Mouse (Mus musculus) forebrain, embryonic 14.5 days (tissue): ENCODE data around the gene Siae. TPM values are rescaled to one million over a fixed set of nuclear protein-coding genes. Genes with fewer than 3 reads are reported as not detected.

ENCODE experiments used
- ATAC-seq: fragments of 200-750 bp; cut with Nextera tagmentation; 2 replicates; pipeline ENCODE4 v1.8.0; 2017; ENCODE audit warnings: mild to moderate bottlenecking, moderate library complexity
- DNase-seq: peaks from one replicate; pipeline ENCODE4 v3.0.0-alpha.2; 2015; ENCODE audit warnings: low spot score
- H3K27ac ChIP-seq: fragments of 300-500 bp; sonication (generic); 2 replicates; pipeline ENCODE4 v1.5.1; 2014; ENCODE audit warnings: low read depth, mild to moderate bottlenecking, control low read depth, low read length, moderate library complexity
- H3K27me3 ChIP-seq: fragments of 300-500 bp; sonication (generic); replicated peaks from 2 replicates; pipeline ENCODE4 v1.6.1; 2014; ENCODE audit warnings: low read length, control low read depth, mixed read lengths; ENCODE audit not compliant: control insufficient read depth, insufficient read depth
- H3K36me3 ChIP-seq: fragments of 300-500 bp; sonication (generic); 2 replicates; pipeline ENCODE4 v1.6.1; 2014; ENCODE audit warnings: low read length, control low read depth; ENCODE audit not compliant: control insufficient read depth, insufficient read depth
- H3K4me1 ChIP-seq: fragments of 300-500 bp; sonication (generic); 2 replicates; pipeline ENCODE4 v1.6.1; 2014; ENCODE audit warnings: antibody characterized with exemption, low read length, control low read depth; ENCODE audit not compliant: control insufficient read depth, insufficient read depth
- H3K4me2 ChIP-seq: fragments of 300-500 bp; sonication (generic); 2 replicates; pipeline ENCODE4 v1.6.1; 2014; ENCODE audit warnings: mild to moderate bottlenecking, control low read depth, low read length
- H3K4me3 ChIP-seq: fragments of 300-500 bp; sonication (generic); 2 replicates; pipeline ENCODE4 v1.5.1; 2014; ENCODE audit warnings: low read depth, low read length, control low read depth
- H3K9ac ChIP-seq: fragments of 300-500 bp; sonication (generic); 2 replicates; pipeline ENCODE4 v1.6.1; 2014; ENCODE audit warnings: mild to moderate bottlenecking, low read length, control low read depth, moderate library complexity
- H3K9me3 ChIP-seq: fragments of 300-500 bp; sonication (generic); replicated peaks from 2 replicates; pipeline ENCODE4 v1.6.1; 2016; ENCODE audit warnings: low read length, control low read depth, mixed read lengths; ENCODE audit not compliant: control insufficient read depth
- WGBS: fragments of 180-500 bp; shearing (Covaris S2); extraction: QIAGEN DNeasy Blood & Tissue Kit; methylation state at CpG from one replicate; pipeline ENCODE4 v1.1.7; 2014; 5-methylcytosine and 5-hydroxymethylcytosine counted together
- polyA plus RNA-seq: library from polyadenylated mRNA; unstranded; fragments of >200 nt; fragmentation: Nextera tagmentation; extraction: Ambion mirVana; gene quantifications from 2 replicates; pipeline ENCODE4 v1.2.1, GENCODE M21; 2014

The Siae gene
- polyA plus RNA-seq, 1 experiment from 2014 or later = 8.5 TPM

DNA sequence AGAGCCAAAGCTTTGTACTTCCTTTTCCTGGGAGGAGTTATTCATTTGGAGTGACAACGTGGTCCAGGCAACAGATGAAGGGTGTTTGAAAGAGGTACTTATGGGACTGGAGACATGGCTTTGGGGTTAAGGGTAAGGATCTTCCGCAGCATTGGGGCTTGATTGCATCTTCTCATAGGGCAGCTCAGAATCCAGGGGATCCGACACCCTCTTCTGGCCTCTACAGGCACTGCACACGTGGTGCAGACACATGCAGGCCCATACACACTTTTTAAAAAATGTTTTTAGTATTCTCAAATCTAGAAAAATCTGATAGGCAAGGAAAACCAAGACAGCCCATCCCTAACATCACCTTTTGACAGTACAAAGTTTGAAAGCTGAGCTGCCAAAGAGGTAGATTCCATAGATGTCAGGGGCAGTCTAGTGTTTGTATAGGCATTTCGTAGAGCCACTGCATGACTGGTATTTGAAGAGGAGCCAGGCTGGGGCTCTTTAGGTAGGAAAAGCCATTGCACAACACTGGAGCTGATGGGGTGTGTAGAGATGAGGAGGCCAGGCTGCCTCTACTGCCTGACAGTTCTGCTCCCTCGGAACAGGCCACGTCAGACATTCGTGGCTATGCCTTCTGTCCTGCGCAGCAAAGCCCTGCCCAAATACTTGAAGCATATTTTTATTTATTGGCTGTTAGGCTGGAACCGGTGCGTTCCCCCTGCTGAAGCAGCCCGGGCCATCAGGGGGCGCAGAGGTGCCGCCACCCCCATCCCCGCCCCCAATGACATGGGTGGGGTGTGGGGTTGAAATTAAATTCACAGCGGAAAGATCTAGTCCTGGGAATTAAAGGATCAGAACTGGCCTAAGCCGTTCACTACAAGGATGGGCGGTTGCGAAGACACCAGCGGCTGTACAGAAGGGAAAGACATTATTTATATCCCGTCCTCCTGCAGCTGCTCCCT lies 28.8 kb upstream of the Siae start:
- 0 out of 2 replicates have a peak overlapping the region, but pooled peaks have one; percentile 13 for H3K9ac ChIP-seq
- ATAC-seq (no peak), DNase-seq (no peak)
- H3K4me1 ChIP-seq = peaks cover 4% of the 10 kb centered on the region; the same call in 1 of the 2 replicates
- H3K27ac ChIP-seq = no peak overlapping the region
- H3K9me3 ChIP-seq = no peaks in the 10 kb centered on the region
- H3K36me3 ChIP-seq = peaks cover 21% of the 10 kb centered on the region
- no peak overlapping the region for H3K4me3 ChIP-seq
- WGBS = 30% methylated on average over 21 of the region's 21 CpGs
- peaks cover 43% of the 10 kb centered on the region for H3K27me3 ChIP-seq
- no peak overlapping the region for H3K4me2 ChIP-seq

DNA sequence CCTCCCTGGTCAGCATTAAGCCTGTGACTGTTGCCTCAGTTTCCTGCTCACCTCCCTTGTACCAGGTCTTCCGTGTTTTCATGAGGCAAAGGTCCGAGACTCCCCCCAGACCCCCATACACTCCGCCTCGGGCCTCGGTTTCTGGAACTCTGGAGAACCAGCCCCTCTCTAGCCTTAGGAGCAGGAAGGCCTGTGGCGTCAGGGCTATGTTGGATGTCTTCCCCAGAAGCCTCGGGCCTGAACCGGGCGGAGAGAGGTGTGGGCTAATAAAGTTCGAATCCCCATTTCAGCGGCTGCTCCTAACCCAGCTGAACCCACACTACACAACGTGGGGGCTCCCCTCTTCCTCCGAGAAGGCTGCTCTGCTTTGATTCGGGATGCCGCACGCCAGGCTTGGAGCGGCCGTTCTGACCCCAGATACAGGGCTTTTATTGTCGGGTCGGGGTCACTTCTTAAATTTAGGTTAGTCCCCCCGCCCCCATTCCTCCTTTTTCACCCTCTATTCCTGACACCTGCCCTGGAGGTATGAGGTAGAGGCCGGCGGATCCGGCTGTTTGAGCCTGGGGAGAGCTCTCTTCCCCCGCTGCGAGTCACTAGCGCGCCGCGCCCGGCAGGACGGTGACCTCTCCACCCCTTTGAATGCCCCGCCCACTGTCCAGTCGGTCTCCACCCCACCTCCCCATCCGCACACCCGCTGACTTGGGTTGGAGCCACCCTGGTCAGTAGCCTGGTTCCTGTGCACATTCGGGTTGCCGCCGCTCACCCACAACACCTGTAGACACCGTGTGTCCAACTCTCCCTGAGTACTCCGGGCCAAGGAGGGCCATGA lies 27.9 kb upstream of the Siae start, which contains the start of gene Esam:
TSS of gene Esam (plus strand) at position 683 of the 829 bp plus-strand sequence.
- no peaks in the 10 kb centered on the region for H3K9me3 ChIP-seq
- peaks cover 43% of the 10 kb centered on the region for H3K27me3 ChIP-seq
- H3K9ac ChIP-seq = 0 out of 2 replicates have a peak within 1 kb of the TSS, but pooled peaks have one; percentile 13
- no peak within 1 kb of the TSS for H3K4me2 ChIP-seq
- H3K4me3 ChIP-seq = peak within 1 kb of the TSS; percentile 2; the same call in 1 of the 2 replicates
- H3K27ac ChIP-seq = no peak within 1 kb of the TSS
- peaks cover 19% of the 10 kb centered on the region for H3K36me3 ChIP-seq
- DNase-seq = no peak
- H3K4me1 ChIP-seq = peaks cover 4% of the 10 kb centered on the region; the same call in 1 of the 2 replicates
- ATAC-seq = no peak
- 8% methylated on average over 41 of the region's 41 CpGs for WGBS

DNA sequence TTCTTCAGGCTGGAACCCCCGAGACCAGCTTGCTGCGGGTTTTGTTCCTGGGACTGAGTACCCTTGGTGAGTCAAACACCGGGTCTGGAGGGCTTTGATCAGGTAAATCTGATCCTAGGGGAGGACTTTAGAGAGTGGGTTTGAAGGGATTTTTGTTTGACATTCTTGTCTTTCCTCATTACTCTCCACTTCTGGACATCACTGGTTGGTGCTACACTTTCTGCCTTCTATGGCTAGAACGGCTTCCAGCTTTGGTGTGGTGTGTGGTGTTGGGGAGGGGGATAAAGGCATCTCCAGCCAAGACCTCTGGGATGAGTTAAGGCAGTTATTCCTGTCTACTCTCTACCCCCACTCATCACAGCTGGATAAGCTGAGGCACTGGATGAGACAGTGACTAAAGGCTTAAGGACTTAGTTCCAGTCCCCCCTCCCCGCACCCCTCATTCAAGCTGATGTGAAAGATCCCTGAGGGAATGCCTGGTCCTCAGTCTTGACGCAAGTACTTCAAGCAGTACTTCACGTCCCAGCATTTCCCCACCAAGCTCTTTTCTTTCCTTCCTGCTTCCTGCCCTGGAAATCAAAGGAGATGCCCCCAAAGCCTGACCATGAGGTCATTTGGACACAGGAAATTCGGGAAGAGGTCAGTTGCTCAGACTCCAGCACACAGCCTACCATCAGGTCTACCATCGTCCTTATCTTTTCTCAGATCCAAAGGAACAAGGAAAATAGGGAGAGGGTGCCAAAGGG lies 27.1 kb upstream of the Siae start:
- Histone ChIP-seq H3K27ac (no peak overlapping the region), H3K4me1 (peaks cover 4% of the 10 kb centered on the region; the same call in 1 of the 2 replicates), H3K36me3 (peaks cover 11% of the 10 kb centered on the region), H3K4me2 (no peak overlapping the region), H3K27me3 (peaks cover 43% of the 10 kb centered on the region), H3K9me3 (no peaks in the 10 kb centered on the region), H3K4me3 (peak overlapping the region; percentile 2; the same call in 1 of the 2 replicates), H3K9ac (no peak overlapping the region)
- WGBS = 31% methylated on average over 9 of the region's 9 CpGs
- DNase-seq (no peak), ATAC-seq (no peak)

DNA sequence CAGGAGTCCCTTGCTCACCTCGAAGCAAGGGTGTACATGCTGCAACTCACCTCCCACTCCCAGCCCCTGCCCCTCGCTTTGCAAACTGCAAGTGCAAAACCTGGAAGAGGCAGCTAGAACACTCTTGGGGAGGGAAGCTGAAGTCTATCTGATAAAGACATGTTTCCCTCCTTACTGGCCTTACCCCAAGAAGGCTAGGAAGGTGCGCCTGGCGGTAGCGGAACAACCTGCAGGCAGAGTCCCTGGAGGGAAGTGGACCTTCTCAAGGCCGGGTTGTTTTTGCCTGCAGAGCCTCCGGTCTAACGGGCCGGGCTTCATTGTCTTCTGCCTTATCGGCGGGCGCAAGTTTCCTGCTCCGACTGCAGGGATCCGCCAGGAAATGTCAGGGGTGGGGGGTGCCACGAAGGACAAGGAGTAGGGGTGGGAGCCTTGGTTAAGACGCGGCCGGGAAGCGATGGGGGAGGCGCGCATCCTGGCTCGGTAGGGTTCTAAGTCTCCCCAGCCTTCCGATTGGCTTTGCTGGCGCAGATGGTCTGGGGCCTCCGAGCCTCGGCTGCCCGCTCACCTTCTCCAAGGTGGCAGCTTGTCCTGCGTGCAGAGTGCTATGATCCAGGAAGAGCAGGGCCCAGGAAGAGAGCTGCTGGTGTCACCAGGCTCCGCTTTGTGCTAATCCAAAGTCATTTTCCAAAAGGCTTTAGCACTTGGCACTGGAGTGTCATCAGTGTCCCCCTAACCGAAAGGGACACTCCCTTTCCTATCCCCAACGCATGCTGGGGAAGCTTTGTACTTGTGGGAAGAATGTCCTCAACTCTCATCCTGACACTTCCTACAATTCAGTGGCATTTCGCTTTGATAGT lies 25.2 kb upstream of the Siae start:
- H3K4me3 ChIP-seq = peak overlapping the region; percentile 26
- ATAC-seq = peak; percentile 51
- peaks cover under 1% of the 10 kb centered on the region for H3K36me3 ChIP-seq
- WGBS = 3% methylated on average over 32 of the region's 32 CpGs
- H3K4me2 ChIP-seq = peak overlapping the region; percentile 57
- peak overlapping the region; percentile 59 for H3K9ac ChIP-seq
- H3K27me3 ChIP-seq = peaks cover 43% of the 10 kb centered on the region
- no peak overlapping the region for H3K27ac ChIP-seq
- no peaks in the 10 kb centered on the region for H3K9me3 ChIP-seq
- H3K4me1 ChIP-seq = peaks cover 4% of the 10 kb centered on the region; the same call in 1 of the 2 replicates
- no peak for DNase-seq

DNA sequence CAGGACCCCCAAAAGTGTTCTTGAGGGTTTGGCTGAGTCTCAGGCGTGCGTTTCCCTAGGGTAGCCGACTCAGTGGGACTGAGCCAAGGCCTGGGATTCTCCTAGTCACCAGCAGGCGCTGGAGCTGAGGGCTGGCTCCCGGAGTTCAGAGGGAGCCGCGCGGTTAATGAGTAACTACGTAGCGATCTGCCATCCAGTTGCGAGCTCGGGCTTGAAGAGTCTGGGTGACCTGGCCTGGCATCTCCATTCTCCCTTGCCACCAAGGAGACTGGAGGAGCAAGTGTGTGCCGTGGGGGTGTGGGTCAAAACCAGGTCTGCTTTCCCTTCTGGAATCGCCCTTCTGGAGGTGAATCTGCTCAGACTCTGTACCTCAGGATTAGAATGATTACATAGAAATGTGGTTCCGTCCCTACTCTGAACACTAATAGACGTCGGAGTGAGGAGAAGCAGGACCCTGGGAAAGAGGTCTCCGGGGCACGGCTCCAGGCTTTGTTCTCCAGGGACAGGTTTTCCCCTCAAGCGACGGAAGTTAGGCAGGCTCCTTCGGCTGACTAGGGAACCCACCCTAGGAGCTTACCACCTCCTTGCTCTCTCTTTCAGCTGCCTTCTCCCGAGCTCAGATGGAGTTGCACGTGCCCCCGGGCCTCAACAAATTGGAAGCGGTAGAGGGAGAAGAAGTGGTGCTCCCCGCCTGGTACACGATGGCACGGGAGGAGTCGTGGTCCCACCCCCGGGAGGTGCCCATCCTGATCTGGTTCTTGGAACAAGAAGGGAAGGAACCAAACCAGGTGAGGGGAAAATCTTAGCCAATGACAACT lies 24.4 kb upstream of the Siae start:
- Histone ChIP-seq H3K27me3 (peaks cover 43% of the 10 kb centered on the region), H3K4me3 (peak overlapping the region; percentile 26), H3K4me2 (peak overlapping the region; percentile 57), H3K9me3 (no peaks in the 10 kb centered on the region), H3K36me3 (no peaks in the 10 kb centered on the region; the same call in 1 of the 2 replicates), H3K4me1 (peaks cover 4% of the 10 kb centered on the region; the same call in 1 of the 2 replicates), H3K27ac (no peak overlapping the region), H3K9ac (peak overlapping the region; percentile 4; the same call in 1 of the 2 replicates)
- DNase-seq = peak; percentile 80
- peak; percentile 78 for ATAC-seq
- 3% methylated on average over 31 of the region's 31 CpGs for WGBS

DNA sequence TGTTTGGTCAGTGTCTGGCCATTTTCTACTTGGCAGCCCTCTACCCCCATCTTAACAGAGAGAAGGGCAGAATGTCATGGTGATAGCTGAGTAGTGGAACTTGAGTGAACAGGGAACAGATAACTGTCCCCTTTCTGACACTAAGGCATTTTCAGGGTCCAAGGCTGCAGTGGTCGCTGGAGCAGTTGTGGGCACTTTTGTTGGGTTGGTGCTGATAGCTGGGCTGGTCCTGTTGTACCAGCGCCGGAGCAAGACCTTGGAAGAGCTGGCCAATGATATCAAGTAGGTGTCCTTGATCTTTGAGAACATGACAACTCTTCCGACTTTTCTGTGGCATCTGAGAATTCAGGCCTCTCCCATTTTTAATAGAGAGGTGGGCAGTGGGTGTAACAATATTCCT lies 18.6 kb upstream of the Siae start:
- H3K36me3 ChIP-seq = no peaks in the 10 kb centered on the region
- H3K9ac ChIP-seq = no peak overlapping the region
- ATAC-seq = no peak
- no peak overlapping the region for H3K4me3 ChIP-seq
- no peaks in the 10 kb centered on the region for H3K27me3 ChIP-seq
- no peak for DNase-seq
- H3K4me1 ChIP-seq = no peaks in the 10 kb centered on the region
- no peak overlapping the region for H3K27ac ChIP-seq
- H3K9me3 ChIP-seq = no peaks in the 10 kb centered on the region
- H3K4me2 ChIP-seq = no peak overlapping the region
- WGBS = 73% methylated on average over 4 of the region's 4 CpGs

DNA sequence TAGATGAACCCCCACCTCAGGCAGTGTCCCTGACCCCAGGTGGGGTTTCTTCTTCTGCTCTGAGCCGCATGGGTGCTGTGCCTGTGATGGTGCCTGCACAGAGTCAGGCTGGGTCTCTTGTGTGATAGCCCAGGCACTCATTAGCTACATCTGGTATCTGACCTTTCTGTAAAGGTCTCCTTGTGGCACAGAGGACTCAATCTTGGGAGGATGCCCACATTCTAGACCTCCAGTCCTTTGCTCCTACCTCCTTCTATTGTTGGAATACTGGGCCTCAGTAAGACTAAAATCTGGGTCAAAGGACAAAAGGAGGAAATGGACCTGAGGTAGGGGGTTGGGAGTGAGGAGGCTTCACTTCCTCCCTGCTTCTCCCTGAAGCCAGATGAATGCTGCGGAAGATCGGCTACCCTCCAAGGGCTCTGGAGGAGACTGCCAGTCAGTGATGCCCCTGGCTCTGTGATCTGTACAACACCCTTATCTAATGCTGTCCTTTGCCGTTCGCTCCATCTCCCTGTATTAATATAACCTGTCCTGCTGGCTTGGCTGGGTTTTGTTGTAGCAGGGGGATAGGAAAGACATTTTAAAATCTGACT lies 17.7 kb upstream of the Siae start:
- Histone ChIP-seq H3K27me3 (no peaks in the 10 kb centered on the region), H3K9ac (no peak overlapping the region), H3K4me1 (no peaks in the 10 kb centered on the region), H3K9me3 (no peaks in the 10 kb centered on the region), H3K27ac (no peak overlapping the region), H3K36me3 (no peaks in the 10 kb centered on the region), H3K4me2 (no peak overlapping the region), H3K4me3 (no peak overlapping the region)
- DNase-seq (no peak), ATAC-seq (no peak)
- 86% methylated on average over 5 of the region's 5 CpGs for WGBS
